Mouse (Mus musculus) heart, adult 8-10 months (tissue): ENCODE data around the gene Wnt1. TPM values are rescaled to one million over a fixed set of nuclear protein-coding genes. Genes with fewer than 3 reads are reported as not detected.

Source experiments
- DNase-seq: peaks from one replicate; pipeline ENCODE4 v3.0.0; 2022; ENCODE audit warnings: low spot score
- total RNA-seq, 4 experiments: library from RNA; stranded (reverse); gene quantifications; 2 replicates each; pipeline ENCODE4 v1.2.4; 2022

Wnt1 gene
- total RNA-seq, 4 experiments from 2014 or later, result not detected

GRCm38 (mm10) chr15:98777762-98778161 is 11.9 kb upstream of the Wnt1 start, which contains the start of gene Wnt10b:
Gene Wnt10b, minus strand, starts transcription at chr15:98778150.
- DNase-seq, result no peak

GRCm38 (mm10) chr15:98778191-98778770 is 11.4 kb upstream of the Wnt1 start:
- DNase-seq, result no peak

- no peak for DNase-seq
Observed at GRCm38 (mm10) chr15:98778806-98779205, 10.9 kb upstream of the Wnt1 start.

GRCm38 (mm10) chr15:98780075-98780474 is 9.6 kb upstream of the Wnt1 start:
- DNase-seq, result no peak

- peak; percentile 40 for DNase-seq
Observed at GRCm38 (mm10) chr15:98780573-98780972, 9.1 kb upstream of the Wnt1 start.

GRCm38 (mm10) chr15:98781166-98781565 is 8.5 kb upstream of the Wnt1 start:
- DNase-seq, result no peak

- no peak for DNase-seq
Observed at GRCm38 (mm10) chr15:98785744-98786143, 3.9 kb upstream of the Wnt1 start.

- no peak for DNase-seq
Observed at GRCm38 (mm10) chr15:98787930-98788329, 1.7 kb upstream of the Wnt1 start.

GRCm38 (mm10) chr15:98788972-98789660 is 541 bp upstream of the Wnt1 start:
- DNase-seq, result no peak

GRCm38 (mm10) chr15:98790761-98791160 is 1.1 kb downstream of the Wnt1 start:
- DNase-seq, result no peak

- no peak for DNase-seq
Observed at GRCm38 (mm10) chr15:98791221-98791620, 1.6 kb downstream of the Wnt1 start.

GRCm38 (mm10) chr15:98791771-98792170 is 2.1 kb downstream of the Wnt1 start:
- DNase-seq, result no peak

GRCm38 (mm10) chr15:98792233-98793020 is 2.8 kb downstream of the Wnt1 start:
- no peak for DNase-seq

GRCm38 (mm10) chr15:98793141-98793698 is 3.6 kb downstream of the Wnt1 start:
- DNase-seq, result no peak

GRCm38 (mm10) chr15:98796803-98797595 is 7.3 kb downstream of the Wnt1 start:
- DNase-seq, result no peak

- DNase-seq, result no peak
Observed at GRCm38 (mm10) chr15:98797835-98798492, 8.3 kb downstream of the Wnt1 start.

GRCm38 (mm10) chr15:98798903-98799302 is 9.2 kb downstream of the Wnt1 start:
- no peak for DNase-seq

- DNase-seq, result peak; percentile 65
Observed at GRCm38 (mm10) chr15:98799396-98799795, 9.7 kb downstream of the Wnt1 start.

GRCm38 (mm10) chr15:98802926-98803325 is 13.3 kb downstream of the Wnt1 start:
- DNase-seq, result no peak

- peak; percentile 64 for DNase-seq
Observed at GRCm38 (mm10) chr15:98804054-98804453, 14.4 kb downstream of the Wnt1 start.
